Mouse (Mus musculus) kidney, adult 10 weeks (tissue): ENCODE results near the gene Sprr2j-ps. TPM values are rescaled to one million over a fixed set of nuclear protein-coding genes. Genes with fewer than 3 reads are reported as not detected.

ENCODE experiments used
- polyA plus RNA-seq: library from polyadenylated mRNA; stranded (reverse); fragments of 350-450 nt; fragmentation: Illumina TruSeq; extraction: RNeasy Lipid Tissue Mini Kit (QIAGEN cat#74804); gene quantifications from one replicate; pipeline ENCODE4 v1.2.3, GENCODE M21; 2014; ENCODE audit warnings: low read depth, low replicate concordance

Sprr2j-ps gene
- not detected for polyA plus RNA-seq

DNA sequence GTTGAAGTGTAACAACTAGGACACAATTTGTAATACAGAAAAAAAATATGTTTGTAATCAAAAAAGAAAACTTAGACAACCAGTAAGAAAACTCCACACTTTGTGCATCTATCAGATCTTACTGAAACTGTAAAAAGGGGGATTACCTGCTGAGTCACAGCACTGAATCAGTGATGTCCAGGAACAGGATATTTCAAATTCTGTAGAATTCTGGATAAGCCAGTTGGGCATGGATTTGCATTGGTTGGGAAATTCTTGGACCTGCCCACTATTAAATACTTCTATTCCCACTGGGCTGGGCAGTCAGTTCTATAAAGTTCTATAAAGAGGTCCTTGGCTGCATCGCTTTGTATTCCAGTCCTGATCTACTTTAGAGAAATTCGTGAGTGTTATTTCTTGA, at the start of gene Sprr2j-ps:
TSS of gene Sprr2j-ps (plus strand) at position 301 of the 400 bp plus-strand sequence.

DNA sequence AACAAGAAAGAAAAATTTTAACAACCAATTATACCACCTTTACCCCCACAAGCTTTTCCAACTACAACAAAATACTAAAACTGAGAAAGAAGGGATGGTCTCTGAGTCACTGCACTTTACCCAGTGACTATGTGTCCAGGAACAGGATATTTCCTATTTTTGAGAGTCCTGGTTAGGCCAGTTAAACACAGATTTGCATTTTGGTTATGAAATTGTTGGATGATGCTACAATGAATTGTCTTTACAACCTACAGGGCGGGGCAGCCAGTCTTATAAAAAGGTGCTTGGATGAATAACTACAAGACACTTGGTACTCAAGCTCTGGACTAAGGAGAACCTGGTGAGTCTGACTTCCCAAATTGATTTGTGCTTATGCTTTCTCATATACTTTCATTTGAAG, 32.5 kb upstream of the Sprr2j-ps start, which contains the start of gene Sprr2h:
TSS of gene Sprr2h (plus strand) at position 301 of the 400 bp plus-strand sequence.

DNA sequence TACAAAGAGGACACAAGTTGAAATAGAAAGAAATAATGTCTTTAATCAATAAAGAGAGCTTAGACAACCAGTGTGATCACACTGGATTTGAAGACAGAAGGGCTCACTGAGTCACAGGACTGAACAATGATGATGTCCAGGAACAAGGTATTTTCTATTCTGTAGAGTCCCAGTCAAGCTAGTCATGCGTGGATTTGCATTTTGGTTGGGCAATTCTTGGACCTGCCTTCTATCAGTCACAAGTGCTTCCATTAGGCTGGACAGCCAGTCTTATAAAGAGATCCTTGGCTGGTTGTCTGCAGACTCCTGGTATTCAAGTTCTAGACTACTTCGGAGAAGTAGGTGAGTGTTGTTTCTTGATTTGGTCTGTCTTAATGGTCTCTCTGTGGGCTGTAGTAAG, 10.2 kb upstream of the Sprr2j-ps start, which contains the start of gene Sprr2i:
TSS of gene Sprr2i (plus strand) at position 301 of the 400 bp plus-strand sequence.

DNA sequence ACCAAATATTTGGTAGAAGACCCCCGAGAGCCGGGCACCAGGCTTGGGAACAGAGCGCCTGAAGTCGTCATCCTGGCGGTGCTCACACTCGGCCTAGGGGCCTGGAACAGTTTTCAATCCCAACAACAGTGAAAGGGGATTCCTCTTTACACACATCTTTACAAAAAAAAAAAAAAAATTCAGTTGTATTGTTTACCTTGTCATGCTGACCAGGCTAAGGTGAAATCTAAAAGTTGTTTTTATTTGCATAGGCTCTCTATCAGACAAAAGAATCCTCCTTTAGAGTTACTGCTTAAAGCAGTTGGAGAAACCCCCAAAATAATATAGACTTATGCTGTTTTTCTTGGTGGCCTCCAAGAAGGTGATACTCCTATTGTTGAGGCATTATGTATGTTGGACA, 11.4 kb downstream of the Sprr2j-ps start, which contains the start of gene Gm9774:
TSS of gene Gm9774 (minus strand) at position 101 of the 400 bp plus-strand sequence.

DNA sequence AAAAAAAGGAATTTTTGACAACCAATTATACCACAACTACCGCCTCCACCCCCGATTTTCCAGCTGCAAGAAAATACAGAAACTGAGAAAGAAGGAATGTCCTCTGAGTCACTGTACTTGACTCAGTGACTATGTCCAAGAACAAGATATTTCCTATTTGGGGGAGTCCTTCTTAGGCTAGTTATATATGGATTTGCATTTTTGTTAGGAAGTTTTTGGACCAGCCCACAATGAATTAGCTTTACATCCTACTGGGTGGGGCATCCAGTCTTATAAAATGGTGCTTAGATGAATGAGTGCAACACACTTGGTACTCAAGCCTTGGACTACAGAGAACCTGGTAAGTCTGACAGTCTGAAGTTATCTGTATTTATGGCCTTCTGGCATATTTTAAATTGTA, 14.4 kb downstream of the Sprr2j-ps start, which contains the start of gene Sprr2k:
TSS of gene Sprr2k (plus strand) at position 301 of the 400 bp plus-strand sequence.

DNA sequence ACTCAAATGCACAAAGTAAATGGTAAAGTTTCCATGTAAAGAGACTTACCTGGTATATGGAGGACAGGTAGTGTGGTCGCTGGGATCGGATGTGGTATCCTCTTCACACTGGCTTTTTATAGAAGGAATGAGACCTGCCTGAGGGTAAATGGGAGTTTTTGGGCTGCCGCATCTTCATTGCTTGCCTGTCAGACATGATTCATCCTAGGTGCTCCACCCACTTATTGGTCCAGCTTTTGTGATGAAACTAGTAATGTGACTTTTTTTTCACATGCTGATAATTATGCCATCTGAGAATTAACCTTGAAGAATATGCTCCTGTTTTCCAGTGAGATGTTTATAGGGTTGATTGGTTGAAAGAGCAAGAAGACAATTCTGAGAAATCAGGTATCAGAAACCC, 20.8 kb downstream of the Sprr2j-ps start, which contains the start of gene Sprr1b:
TSS of gene Sprr1b (minus strand) at position 101 of the 400 bp plus-strand sequence.

DNA sequence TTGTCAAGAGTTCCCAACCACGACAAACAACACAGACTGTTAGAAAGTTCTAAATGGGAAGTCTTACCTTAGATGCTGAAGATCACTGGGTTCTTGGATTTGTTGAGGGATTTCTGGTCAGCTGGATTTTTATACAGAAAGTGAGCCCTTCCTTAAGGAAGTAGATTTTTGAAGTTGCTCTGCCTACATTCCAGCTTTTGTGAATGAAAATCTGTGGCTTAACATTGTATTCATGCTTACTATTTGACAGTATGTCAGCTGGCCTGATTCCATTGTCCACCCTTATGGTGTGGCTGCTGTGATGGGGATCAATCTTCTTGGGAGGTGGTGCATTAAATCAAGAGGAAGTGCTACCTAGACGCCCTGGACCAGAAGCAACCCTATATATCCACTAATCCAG, 40.7 kb downstream of the Sprr2j-ps start, which contains the start of gene Sprr3:
TSS of gene Sprr3 (minus strand) at position 101 of the 400 bp plus-strand sequence.

Other genes with a start within 250 kb of the Sprr2j-ps start
- 1.1 TPM for gene Sprr2a1, start 202.3 kb upstream of the Sprr2j-ps start, polyA plus RNA-seq
- gene Sprr2a2, start 202.2 kb upstream of the Sprr2j-ps start, polyA plus RNA-seq, result 11.2 TPM
- gene Sprr2a3, start 132.7 kb upstream of the Sprr2j-ps start, polyA plus RNA-seq, result 0.85 TPM
- not detected for gene Sprr2b, start 101.5 kb upstream of the Sprr2j-ps start, polyA plus RNA-seq
- gene Sprr2d, start 78.9 kb upstream of the Sprr2j-ps start, polyA plus RNA-seq, result not detected
- not detected for gene Sprr2e, start 65.9 kb upstream of the Sprr2j-ps start, polyA plus RNA-seq
- gene Sprr2f, start 52.9 kb upstream of the Sprr2j-ps start, polyA plus RNA-seq, result not detected
- gene Sprr2h, start 32.4 kb upstream of the Sprr2j-ps start, polyA plus RNA-seq, result not detected
- gene Sprr2i, start 10.1 kb upstream of the Sprr2j-ps start, polyA plus RNA-seq, result not detected
- gene Gm9774, start 11.3 kb downstream of the Sprr2j-ps start, polyA plus RNA-seq, result 4.8 TPM
- not detected for gene Sprr2k, start 14.5 kb downstream of the Sprr2j-ps start, polyA plus RNA-seq
- not detected for gene Sprr1b, start 20.7 kb downstream of the Sprr2j-ps start, polyA plus RNA-seq
- gene Sprr3, start 40.6 kb downstream of the Sprr2j-ps start, polyA plus RNA-seq, result not detected
- 9.1 TPM for gene Sprr1a, start 67.8 kb downstream of the Sprr2j-ps start, polyA plus RNA-seq
- not detected for gene Sprr4, start 82.4 kb downstream of the Sprr2j-ps start, polyA plus RNA-seq
- gene 2310046K23Rik, start 116.4 kb downstream of the Sprr2j-ps start, polyA plus RNA-seq, result not detected
- gene Ivl, start 155.7 kb downstream of the Sprr2j-ps start, polyA plus RNA-seq, result 0.24 TPM
- 2.1 TPM for gene Smcp, start 170.9 kb downstream of the Sprr2j-ps start, polyA plus RNA-seq
- not detected for gene 2210017I01Rik, start 189.4 kb downstream of the Sprr2j-ps start, polyA plus RNA-seq
- gene Lce6a, start 203.6 kb downstream of the Sprr2j-ps start, polyA plus RNA-seq, result not detected
- not detected for gene Lce1a1, start 230.2 kb downstream of the Sprr2j-ps start, polyA plus RNA-seq
- not detected for gene Lce1b, start 238.8 kb downstream of the Sprr2j-ps start, polyA plus RNA-seq